Mouse (Mus musculus): ENCODE results near the gene Mfsd13b.
A peak's percentile ranks its signal among the peaks of the same experiment; 100 is the strongest.

GRCm38 (mm10) chr7:121064309-121064708, 82.0 kb downstream of the Mfsd13b start:
- peak; percentile 65 for TF ChIP-seq CTCF (IDR thresholded peaks at IDR 0.05; ENCODE audit: low read depth)
- no peak for TF ChIP-seq EP300 (IDR thresholded peaks at IDR 0.05; ENCODE audit: low read depth)

Measured in liver, postnatal 0 days (tissue).